Mouse (Mus musculus) C2C12 (cell line): Measurements from ENCODE around the gene Itgb6. TPM values are rescaled to one million over a fixed set of nuclear protein-coding genes. Genes with fewer than 3 reads are reported as not detected.
A peak's percentile ranks its signal among the peaks of the same experiment; 100 is the strongest.

Source experiments
- H3K27me3 ChIP-seq: one replicate; pipeline ENCODE4 v1.6.1; 2011; ENCODE audit not compliant: control insufficient read depth, insufficient read depth, insufficient read length
- H3K36me3 ChIP-seq: one replicate; pipeline ENCODE4 v1.6.1; 2011; ENCODE audit not compliant: control insufficient read depth, insufficient read depth
- H3K4me3 ChIP-seq: one replicate; pipeline ENCODE4 v1.5.1; 2011; ENCODE audit warnings: mild to moderate bottlenecking, control low read depth; ENCODE audit not compliant: poor library complexity, insufficient read depth, severe bottlenecking
- H3K79me2 ChIP-seq: one replicate; pipeline ENCODE4 v1.6.1; 2011; ENCODE audit not compliant: control insufficient read depth, insufficient read depth
- H3K79me3 ChIP-seq: one replicate; pipeline ENCODE4 v1.6.1; 2011; ENCODE audit warnings: low read depth, control low read depth
- H3ac ChIP-seq: one replicate; pipeline ENCODE3; 2011; ENCODE audit warnings: low read depth; ENCODE audit not compliant: control insufficient read depth, insufficient read length
- CEBPB ChIP-seq: IDR thresholded peaks from one replicate; pipeline ENCODE4 v1.6.1; 2011; ENCODE audit warnings: low read depth, mild to moderate bottlenecking, control low read depth, moderate library complexity
- CTCF ChIP-seq: IDR thresholded peaks from one replicate; pipeline ENCODE4 v1.5.1; 2011; ENCODE audit not compliant: control insufficient read depth, insufficient read depth, insufficient read length
- FOSL1 ChIP-seq: IDR thresholded peaks from one replicate; pipeline ENCODE4 v1.8.0; 2011; ENCODE audit warnings: mild to moderate bottlenecking, low read length; ENCODE audit not compliant: poor library complexity, insufficient read depth, severe bottlenecking
- MAX ChIP-seq: IDR thresholded peaks from one replicate; pipeline ENCODE4 v1.6.1; 2011; ENCODE audit warnings: mild to moderate bottlenecking, control low read depth
- MYOD1 ChIP-seq: IDR thresholded peaks from one replicate; pipeline ENCODE4 v1.6.1; 2011; ENCODE audit warnings: low read depth; ENCODE audit not compliant: control insufficient read depth, insufficient read length
- MYOG ChIP-seq: IDR thresholded peaks from one replicate; pipeline ENCODE4 v1.6.1; 2011; ENCODE audit not compliant: control insufficient read depth, insufficient read length; ENCODE audit errors: extremely low read depth
- USF1 ChIP-seq: IDR thresholded peaks from one replicate; pipeline ENCODE4 v1.6.1; 2011; ENCODE audit warnings: low read depth, mild to moderate bottlenecking, control low read depth, moderate library complexity
- long read RNA-seq, 2 experiments: library from polyadenylated mRNA; unstranded; transcript quantifications; one replicate each; pipeline ENCODE4 v2.0.0; 2019 to 2020
- polyA plus RNA-seq: library from polyadenylated mRNA; unstranded; fragments of >200 nt; fragmentation: generic; extraction: Trizol; gene quantifications from one replicate; pipeline ENCODE4 v1.2.1, GENCODE M21; 2012; ENCODE audit warnings: missing spikeins

Gene Itgb6
- 0.30 TPM for polyA plus RNA-seq
- long read RNA-seq, experiment 1, partial matches to known transcripts = 3 of 3 reads
- long read RNA-seq, experiment 1, other reads (novel, unspliced or antisense) = 0 of 3 reads
- long read RNA-seq, experiment 2, partial matches to known transcripts = 3 of 5 reads
- long read RNA-seq, experiment 2, other reads (novel, unspliced or antisense) = 1 of 5 reads

DNA sequence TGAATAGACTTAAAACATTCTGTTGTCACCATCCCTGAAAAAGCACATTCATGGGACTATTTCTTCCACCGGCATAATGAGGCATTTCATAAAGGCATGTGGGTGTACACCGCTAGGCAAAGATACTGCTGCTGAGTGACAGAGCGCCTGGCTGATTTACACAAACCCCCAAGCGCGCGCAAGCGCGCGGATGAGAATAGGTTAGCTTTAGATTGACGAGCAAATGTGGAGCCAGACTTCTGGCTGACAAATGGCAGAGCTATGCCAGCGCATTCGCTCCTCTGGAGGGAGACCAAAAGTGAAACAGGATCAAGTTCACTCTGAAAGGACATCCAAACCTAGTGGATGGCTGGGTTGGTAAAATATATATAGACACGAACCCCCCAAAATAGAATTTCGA, at the start of gene Itgb6:
TSS of gene Itgb6 (minus strand) at position 130 of the 400 bp plus-strand sequence.
- no peak within 1 kb of the TSS for H3K4me3 ChIP-seq
- H3K36me3 ChIP-seq = no peaks in the 10 kb centered on the region
- TF ChIP-seq MYOD1 (peak; percentile 56), CTCF (no peak)
- H3K79me2 ChIP-seq = no peaks in the 10 kb centered on the region
- H3ac ChIP-seq = peak within 1 kb of the TSS; percentile 19
- no peaks in the 10 kb centered on the region for H3K79me3 ChIP-seq
- H3K27me3 ChIP-seq = no peaks in the 10 kb centered on the region

- TF ChIP-seq CTCF (no peak), MYOG (no peak), MYOD1 (no peak), MAX (no peak), CEBPB (no peak), FOSL1 (no peak), USF1 (no peak)
- H3K4me3 ChIP-seq = no peak overlapping the region
Measured at GRCm38 (mm10) chr2:60766420-60766819, 44.0 kb upstream of the Itgb6 start.

DNA sequence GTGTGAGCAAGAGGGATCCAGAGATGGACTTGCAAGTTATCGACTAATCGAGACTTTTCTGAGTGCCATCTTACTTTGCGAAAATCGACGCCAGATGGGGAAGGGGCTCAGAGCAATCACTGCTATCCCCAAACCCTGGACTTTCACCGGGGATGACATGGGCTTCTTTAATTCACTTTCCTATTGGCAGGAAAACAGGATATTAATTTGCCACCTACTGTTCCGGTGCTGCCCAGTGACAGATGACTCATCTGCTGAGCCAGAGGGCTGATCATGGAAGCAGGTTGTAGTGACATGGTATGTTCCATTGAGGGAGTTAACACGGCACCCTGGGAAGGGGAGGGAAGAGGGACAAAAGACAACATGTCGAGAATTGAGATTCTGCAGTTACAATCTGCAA, 33.8 kb upstream of the Itgb6 start:
- Histone ChIP-seq H3K4me3 (no peak overlapping the region), H3K79me3 (no peaks in the 10 kb centered on the region), H3K27me3 (no peaks in the 10 kb centered on the region), H3ac (no peak overlapping the region), H3K79me2 (no peaks in the 10 kb centered on the region), H3K36me3 (peaks cover 88% of the 10 kb centered on the region)
- TF ChIP-seq CTCF (no peak), MYOG (no peak), MYOD1 (no peak), FOSL1 (no peak), USF1 (no peak), MAX (no peak), CEBPB (no peak)

More at GRCm38 (mm10) chr2:60766420-60766819, 44.0 kb upstream of the Itgb6 start:
- peaks cover 8% of the 10 kb centered on the region for H3K79me2 ChIP-seq
- H3K36me3 ChIP-seq = peaks cover 91% of the 10 kb centered on the region
- H3K79me3 ChIP-seq = no peaks in the 10 kb centered on the region
- no peak overlapping the region for H3ac ChIP-seq
- H3K27me3 ChIP-seq = no peaks in the 10 kb centered on the region

DNA sequence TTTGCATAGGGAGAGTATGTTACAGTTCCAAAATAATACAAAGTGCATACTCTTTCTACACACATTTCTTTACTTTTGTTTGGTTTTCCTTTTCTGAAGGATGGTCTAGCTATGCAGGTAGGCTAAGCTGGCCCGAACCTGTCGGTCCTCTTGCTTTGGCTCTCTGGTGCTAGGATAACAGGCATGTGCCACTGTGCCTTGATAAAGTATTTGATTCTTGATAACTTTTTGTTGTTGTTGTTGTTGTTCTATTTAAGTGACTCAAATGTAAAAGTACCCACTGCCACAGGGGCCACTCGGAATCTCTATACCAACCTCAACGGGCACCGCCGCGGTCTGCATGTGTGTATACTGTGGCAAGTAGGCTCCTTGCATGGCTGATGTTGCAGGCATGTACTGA, 32.7 kb upstream of the Itgb6 start:
- Histone ChIP-seq H3K36me3 (peaks cover 86% of the 10 kb centered on the region), H3K79me3 (no peaks in the 10 kb centered on the region), H3K27me3 (no peaks in the 10 kb centered on the region), H3K4me3 (no peak overlapping the region), H3K79me2 (no peaks in the 10 kb centered on the region), H3ac (no peak overlapping the region)
- TF ChIP-seq MYOG (no peak), MYOD1 (no peak), CEBPB (no peak), MAX (no peak)

DNA sequence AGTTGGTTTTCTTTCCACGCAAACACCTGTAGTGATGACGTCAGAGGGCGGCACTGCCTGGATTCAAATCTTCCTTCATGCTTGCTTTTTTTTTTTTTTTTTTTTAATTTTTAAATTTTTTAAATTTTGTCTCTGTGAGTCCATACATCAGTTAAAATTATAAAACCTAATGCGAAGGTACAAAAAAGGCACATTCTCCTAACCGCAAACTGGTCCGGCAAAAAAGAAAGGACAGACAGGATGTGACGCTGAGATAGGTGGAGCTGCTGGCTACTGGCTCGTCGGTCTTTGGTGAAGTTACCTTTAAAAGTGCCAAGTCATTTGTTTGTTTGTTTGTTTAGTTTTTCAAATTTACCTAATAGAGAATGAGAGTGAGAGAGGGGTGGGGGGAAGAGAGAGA, 28.8 kb upstream of the Itgb6 start:
- Histone ChIP-seq H3K79me3 (no peaks in the 10 kb centered on the region), H3K79me2 (no peaks in the 10 kb centered on the region)

DNA sequence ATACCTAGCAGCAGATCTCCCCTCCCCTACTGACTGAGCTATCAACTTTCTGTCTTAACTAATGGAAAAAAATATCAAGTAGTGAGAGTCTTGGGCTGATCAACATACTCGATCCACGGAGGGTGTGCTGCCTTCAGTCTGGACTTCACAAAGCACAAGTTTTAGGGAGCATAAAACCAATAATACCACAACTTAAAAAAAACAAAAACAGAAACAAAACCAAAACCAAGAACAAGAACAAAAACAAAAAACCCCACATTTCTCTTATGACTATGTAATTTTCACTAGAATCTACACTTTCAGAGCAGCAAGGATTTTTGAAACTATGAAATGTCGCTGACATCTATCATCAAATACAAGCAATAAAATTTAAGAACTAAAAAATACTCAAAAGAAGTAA, 28.1 kb upstream of the Itgb6 start:
- TF ChIP-seq CTCF (no peak), MYOD1 (no peak), MYOG (no peak), FOSL1 (no peak)
- H3K4me3 ChIP-seq = no peak overlapping the region
- no peak overlapping the region for H3ac ChIP-seq
- peaks cover 57% of the 10 kb centered on the region for H3K36me3 ChIP-seq
- H3K79me3 ChIP-seq = no peaks in the 10 kb centered on the region
- no peaks in the 10 kb centered on the region for H3K79me2 ChIP-seq
- H3K27me3 ChIP-seq = no peaks in the 10 kb centered on the region

More for the DNA sequence above, 28.8 kb upstream of the Itgb6 start:
- H3K4me3 ChIP-seq = no peak overlapping the region
- H3ac ChIP-seq = no peak overlapping the region
- H3K36me3 ChIP-seq = peaks cover 64% of the 10 kb centered on the region
- TF ChIP-seq MYOG (no peak), FOSL1 (no peak), CEBPB (no peak), USF1 (no peak), MYOD1 (no peak), MAX (no peak), CTCF (no peak)
- H3K27me3 ChIP-seq = no peaks in the 10 kb centered on the region
